Mouse (Mus musculus) heart, embryonic 12.5 days (tissue): ENCODE results near the gene Srsf4. TPM values are rescaled to one million over a fixed set of nuclear protein-coding genes. Genes with fewer than 3 reads are reported as not detected.
A peak's percentile ranks its signal among the peaks of the same experiment; 100 is the strongest.

Experiments
- ATAC-seq: fragments of 200-750 bp; cut with Nextera tagmentation; 2 replicates; pipeline ENCODE4 v1.8.0; 2017; ENCODE audit warnings: moderate TSS enrichment, moderate library complexity; ENCODE audit not compliant: insufficient number of reproducible peaks, low FRiP score
- H3K27ac ChIP-seq: fragments of 300-500 bp; sonication (generic); 2 replicates; pipeline ENCODE4 v1.5.1; 2016; ENCODE audit warnings: mild to moderate bottlenecking, moderate library complexity; ENCODE audit not compliant: poor library complexity, severe bottlenecking
- H3K27me3 ChIP-seq: fragments of 300-500 bp; sonication (generic); replicated peaks from 2 replicates; pipeline ENCODE4 v1.6.1; 2016; ENCODE audit warnings: mild to moderate bottlenecking, moderate library complexity
- H3K36me3 ChIP-seq: fragments of 300-500 bp; sonication (generic); 2 replicates; pipeline ENCODE4 v1.6.1; 2016; ENCODE audit warnings: mild to moderate bottlenecking, moderate library complexity
- H3K4me1 ChIP-seq: fragments of 300-500 bp; sonication (generic); replicated peaks from 2 replicates; pipeline ENCODE4 v1.6.1; 2016; ENCODE audit warnings: mild to moderate bottlenecking
- H3K4me2 ChIP-seq: fragments of 300-500 bp; sonication (generic); 2 replicates; pipeline ENCODE4 v1.6.1; 2016; ENCODE audit warnings: mild to moderate bottlenecking, moderate library complexity
- H3K4me3 ChIP-seq: fragments of 300-500 bp; sonication (generic); 2 replicates; pipeline ENCODE4 v1.5.1; 2016; ENCODE audit warnings: mild to moderate bottlenecking
- H3K9ac ChIP-seq: fragments of 300-500 bp; sonication (generic); 2 replicates; pipeline ENCODE4 v1.6.1; 2016; ENCODE audit warnings: mild to moderate bottlenecking, moderate library complexity
- H3K9me3 ChIP-seq: fragments of 300-500 bp; sonication (generic); replicated peaks from 2 replicates; pipeline ENCODE4 v1.6.1; 2016; ENCODE audit warnings: mild to moderate bottlenecking, moderate library complexity
- WGBS: fragments of 180-500 bp; shearing (Covaris S2); methylation state at CpG from one replicate; pipeline ENCODE4 v1.1.7; 2016; 5-methylcytosine and 5-hydroxymethylcytosine counted together
- polyA plus RNA-seq: library from polyadenylated mRNA; unstranded; fragments of >200 nt; fragmentation: Nextera tagmentation; extraction: Ambion mirVana; gene quantifications from 2 replicates; pipeline ENCODE4 v1.2.1, GENCODE M21; 2016

Gene Srsf4
- polyA plus RNA-seq, 1 experiment from 2014 or later: 87.1 TPM

GRCm38 (mm10) chr4:131916425-131916824 lies 43.0 kb downstream of the Srsf4 start:
- no peak overlapping the region for H3K4me3 ChIP-seq
- no peak for ATAC-seq
- H3K4me1 ChIP-seq: peaks cover 69% of the 10 kb centered on the region

GRCm38 (mm10) chr4:131917010-131917555 lies 43.7 kb downstream of the Srsf4 start:
- Histone ChIP-seq H3K9me3 (no peaks in the 10 kb centered on the region), H3K36me3 (no peaks in the 10 kb centered on the region), H3K4me3 (no peak overlapping the region), H3K9ac (no peak overlapping the region), H3K4me1 (peaks cover 69% of the 10 kb centered on the region), H3K4me2 (no peak overlapping the region), H3K27me3 (peaks cover 27% of the 10 kb centered on the region), H3K27ac (no peak overlapping the region)
- 71% methylated on average over 10 of the region's 10 CpGs for WGBS
- no peak for ATAC-seq

More at GRCm38 (mm10) chr4:131916425-131916824, 43.0 kb downstream of the Srsf4 start:
- Histone ChIP-seq H3K4me2 (peak overlapping the region; percentile 67), H3K9ac (peak overlapping the region; percentile 4; the same call in 1 of the 2 replicates), H3K27me3 (peaks cover 30% of the 10 kb centered on the region), H3K9me3 (no peaks in the 10 kb centered on the region), H3K36me3 (no peaks in the 10 kb centered on the region), H3K27ac (no peak overlapping the region)
- 6% methylated on average over 14 of the region's 15 CpGs for WGBS

GRCm38 (mm10) chr4:131918026-131918533 lies 44.7 kb downstream of the Srsf4 start:
- WGBS: 49% methylated on average over 7 of the region's 7 CpGs
- Histone ChIP-seq H3K36me3 (peaks cover 8% of the 10 kb centered on the region), H3K9ac (peak overlapping the region; percentile 29; the same call in 1 of the 2 replicates), H3K27ac (peak overlapping the region; percentile 80), H3K4me1 (peaks cover 77% of the 10 kb centered on the region), H3K4me2 (peak overlapping the region; percentile 72), H3K9me3 (no peaks in the 10 kb centered on the region), H3K27me3 (peaks cover 27% of the 10 kb centered on the region), H3K4me3 (no peak overlapping the region)
- no peak for ATAC-seq

GRCm38 (mm10) chr4:131918711-131919500 lies 45.5 kb downstream of the Srsf4 start:
- Histone ChIP-seq H3K27me3 (peaks cover 18% of the 10 kb centered on the region), H3K4me3 (no peak overlapping the region), H3K9ac (peak overlapping the region; percentile 89; the same call in 1 of the 2 replicates), H3K27ac (peak overlapping the region; percentile 80), H3K36me3 (peaks cover 11% of the 10 kb centered on the region), H3K4me1 (peaks cover 75% of the 10 kb centered on the region), H3K9me3 (no peaks in the 10 kb centered on the region), H3K4me2 (peak overlapping the region; percentile 72)
- 4% methylated on average over 15 of the region's 15 CpGs for WGBS
- peak; percentile 71 for ATAC-seq

GRCm38 (mm10) chr4:131919506-131920140 lies 46.2 kb downstream of the Srsf4 start:
- Histone ChIP-seq H3K27ac (peak overlapping the region; percentile 80), H3K9me3 (no peaks in the 10 kb centered on the region), H3K4me1 (peaks cover 77% of the 10 kb centered on the region), H3K4me2 (peak overlapping the region; percentile 72), H3K36me3 (peaks cover 13% of the 10 kb centered on the region), H3K4me3 (peak overlapping the region; percentile 76), H3K9ac (peak overlapping the region; percentile 89), H3K27me3 (peaks cover 18% of the 10 kb centered on the region)
- no peak for ATAC-seq
- 10% methylated on average over 15 of the region's 15 CpGs for WGBS

GRCm38 (mm10) chr4:131920141-131920594 lies 46.8 kb downstream of the Srsf4 start:
- Histone ChIP-seq H3K9me3 (no peaks in the 10 kb centered on the region), H3K4me1 (peaks cover 78% of the 10 kb centered on the region), H3K4me2 (peak overlapping the region; percentile 72), H3K27me3 (peaks cover 18% of the 10 kb centered on the region), H3K9ac (peak overlapping the region; percentile 89), H3K4me3 (peak overlapping the region; percentile 76), H3K27ac (peak overlapping the region; percentile 80), H3K36me3 (peaks cover 18% of the 10 kb centered on the region)
- 2% methylated on average over 51 of the region's 51 CpGs for WGBS
- peak; percentile 4; the same call in 1 of the 2 replicates for ATAC-seq

- ATAC-seq: 0 out of 2 replicates have a peak, but pooled peaks have one; percentile 12
- Histone ChIP-seq H3K9me3 (no peaks in the 10 kb centered on the region), H3K4me3 (peak overlapping the region; percentile 76), H3K36me3 (peaks cover 22% of the 10 kb centered on the region), H3K27me3 (peaks cover 14% of the 10 kb centered on the region), H3K27ac (peak overlapping the region; percentile 80), H3K4me2 (peak overlapping the region; percentile 72), H3K4me1 (peaks cover 78% of the 10 kb centered on the region), H3K9ac (peak overlapping the region; percentile 89)
- WGBS: under 1% methylated on average over 72 of the region's 76 CpGs
Measured at GRCm38 (mm10) chr4:131920595-131921351, 47.4 kb downstream of the Srsf4 start.

GRCm38 (mm10) chr4:131921461-131922346 lies 48.3 kb downstream of the Srsf4 start, which contains the start of gene Tmem200b:
TSS of gene Tmem200b (plus strand) at chr4:131921771.
- Histone ChIP-seq H3K27me3 (peaks cover 8% of the 10 kb centered on the region; the same call in 1 of the 2 replicates), H3K4me1 (peaks cover 79% of the 10 kb centered on the region), H3K36me3 (peaks cover 26% of the 10 kb centered on the region), H3K9me3 (no peaks in the 10 kb centered on the region), H3K9ac (peak within 1 kb of the TSS; percentile 89), H3K27ac (peak within 1 kb of the TSS; percentile 80), H3K4me2 (peak within 1 kb of the TSS; percentile 72), H3K4me3 (peak within 1 kb of the TSS; percentile 76)
- WGBS: 4% methylated on average over 116 of the region's 130 CpGs
- no peak for ATAC-seq

- Histone ChIP-seq H3K9me3 (no peaks in the 10 kb centered on the region), H3K4me1 (peaks cover 79% of the 10 kb centered on the region), H3K4me2 (peak overlapping the region; percentile 72), H3K9ac (peak overlapping the region; percentile 89), H3K27me3 (peaks cover 8% of the 10 kb centered on the region; the same call in 1 of the 2 replicates), H3K36me3 (peaks cover 26% of the 10 kb centered on the region), H3K4me3 (peak overlapping the region; percentile 76), H3K27ac (no peak overlapping the region)
- 60% methylated on average over 15 of the region's 15 CpGs for WGBS
- no peak for ATAC-seq
Measured at GRCm38 (mm10) chr4:131922404-131922803, 49.0 kb downstream of the Srsf4 start.
